Mouse (Mus musculus): ENCODE data around the gene Sgsm1.

Gene Sgsm1

DNA sequence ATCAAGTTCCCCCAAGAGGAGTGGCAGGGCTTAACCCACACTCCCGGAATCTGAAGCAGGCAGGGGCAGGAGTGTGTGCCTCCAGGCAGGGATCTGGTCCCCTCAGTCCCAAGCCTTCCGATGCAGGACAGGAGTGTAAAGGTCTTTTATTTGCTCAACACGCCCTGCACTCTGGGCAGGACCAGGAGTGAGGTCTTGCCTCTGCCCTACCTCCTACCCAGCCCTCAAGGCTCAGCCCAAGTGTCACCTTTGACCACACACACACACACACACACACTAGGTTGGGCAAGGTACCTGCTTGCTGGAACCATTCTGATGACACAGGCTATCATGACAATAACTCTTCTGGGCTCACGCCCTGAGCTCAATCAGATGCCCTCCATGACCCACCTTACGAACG lies 91.1 kb downstream of the Sgsm1 start:
- DNase-seq (ENCODE audit: extremely low read depth, low read depth, low spot score): no peak

DNA sequence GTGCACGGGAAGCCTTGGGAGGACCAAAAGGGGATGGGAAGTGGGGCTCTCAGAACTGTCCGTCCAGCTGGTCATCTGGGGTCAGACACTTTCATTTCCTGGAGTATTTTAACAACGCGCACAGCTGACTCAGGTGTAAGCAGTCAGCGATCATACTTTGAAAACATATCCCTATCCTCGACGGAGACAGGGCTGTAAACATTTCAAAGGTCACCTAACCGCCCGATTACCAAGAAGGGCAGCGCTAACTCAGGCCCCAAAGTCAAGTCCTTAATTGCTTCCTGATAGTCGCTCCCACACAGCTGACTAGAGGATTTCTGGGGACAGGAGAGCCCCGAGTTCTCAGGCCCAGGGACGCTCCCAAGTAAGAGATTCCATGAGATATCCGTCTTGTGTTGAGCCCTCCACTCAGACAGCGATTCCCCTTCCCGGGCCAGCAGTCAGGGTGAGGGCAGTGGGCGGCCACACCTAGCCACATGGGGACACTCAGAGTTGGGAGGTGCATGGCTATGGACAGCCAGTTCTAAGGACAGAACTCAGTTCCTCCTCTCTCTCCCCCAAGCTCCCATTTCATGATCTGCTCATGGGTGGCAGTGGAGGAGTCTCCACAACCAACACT lies 91.9 kb downstream of the Sgsm1 start:
- DNase-seq (ENCODE audit: extremely low read depth, low read depth, low spot score): no peak

DNA sequence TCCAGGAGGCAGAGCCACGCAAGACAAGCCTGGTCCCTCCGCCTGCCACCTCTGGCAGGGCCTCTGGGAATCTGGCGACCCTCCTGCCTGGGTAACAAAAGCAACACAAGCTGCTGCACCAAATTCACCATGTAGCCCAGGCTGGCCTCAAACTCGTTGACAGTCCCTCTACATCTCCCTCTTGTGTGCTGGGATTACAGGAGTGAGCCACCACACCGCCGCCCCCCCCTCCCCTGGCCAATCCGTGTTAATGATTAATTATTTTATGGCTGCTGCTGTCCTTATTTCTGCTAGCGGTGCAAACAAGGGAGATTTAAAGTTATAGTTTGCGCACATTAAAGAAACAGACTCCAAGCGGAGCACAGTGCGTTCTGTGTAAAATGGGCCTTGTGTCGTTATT lies 93.5 kb downstream of the Sgsm1 start:
- no peak for DNase-seq (ENCODE audit: extremely low read depth, low read depth, low spot score)

DNA sequence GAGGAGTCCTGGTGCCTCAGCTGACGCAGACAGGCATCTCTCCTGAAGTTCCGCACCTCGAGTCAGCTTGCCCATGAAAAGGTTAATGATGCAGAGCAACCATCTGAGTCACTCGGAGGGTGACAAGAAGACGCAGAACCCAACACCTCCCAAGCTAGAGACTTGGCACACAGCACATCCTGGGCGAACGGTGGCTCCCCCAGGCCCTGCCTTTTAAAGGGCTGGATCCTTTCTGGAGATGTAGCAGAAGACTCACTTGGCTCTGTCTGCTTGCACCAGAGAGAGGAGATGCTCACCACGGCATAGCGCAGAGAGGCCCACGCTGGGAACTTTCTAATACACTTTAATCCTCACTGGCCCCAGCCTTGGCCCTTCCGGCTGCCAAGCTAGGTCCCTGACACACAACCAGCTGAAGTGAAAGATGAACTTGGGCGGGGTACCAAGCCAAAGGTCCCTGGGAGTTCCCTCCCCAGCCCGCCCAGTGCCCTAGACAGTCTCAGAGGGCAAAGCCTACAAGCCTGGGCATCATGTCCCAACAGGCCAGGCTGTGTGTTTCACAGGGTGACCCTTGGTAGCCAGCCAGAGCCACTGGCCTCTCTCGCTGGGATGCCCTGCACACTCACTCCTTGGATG lies 94.1 kb downstream of the Sgsm1 start:
- no peak for DNase-seq (ENCODE audit: extremely low read depth, low read depth, low spot score)

DNA sequence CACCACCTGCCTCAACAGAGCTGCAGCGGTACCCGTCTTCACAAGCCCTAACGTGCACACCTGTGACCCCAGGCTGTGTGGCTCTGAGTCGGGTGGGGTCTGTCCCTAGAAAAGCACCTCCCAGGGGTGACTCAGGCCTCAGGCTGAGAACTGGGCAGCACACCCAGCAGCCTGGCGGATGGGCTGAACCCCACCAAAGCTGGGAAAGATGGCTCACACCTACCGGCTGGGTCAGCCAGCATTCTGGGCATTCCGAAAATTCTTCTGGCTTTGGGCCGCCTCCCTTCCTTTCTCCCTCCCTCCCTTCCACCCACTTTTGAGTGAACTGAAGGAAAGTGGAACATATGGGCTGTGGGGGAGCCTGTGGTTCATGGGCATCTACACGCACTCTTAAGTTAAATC lies 95.0 kb downstream of the Sgsm1 start:
- no peak for DNase-seq (ENCODE audit: extremely low read depth, low read depth, low spot score)

DNA sequence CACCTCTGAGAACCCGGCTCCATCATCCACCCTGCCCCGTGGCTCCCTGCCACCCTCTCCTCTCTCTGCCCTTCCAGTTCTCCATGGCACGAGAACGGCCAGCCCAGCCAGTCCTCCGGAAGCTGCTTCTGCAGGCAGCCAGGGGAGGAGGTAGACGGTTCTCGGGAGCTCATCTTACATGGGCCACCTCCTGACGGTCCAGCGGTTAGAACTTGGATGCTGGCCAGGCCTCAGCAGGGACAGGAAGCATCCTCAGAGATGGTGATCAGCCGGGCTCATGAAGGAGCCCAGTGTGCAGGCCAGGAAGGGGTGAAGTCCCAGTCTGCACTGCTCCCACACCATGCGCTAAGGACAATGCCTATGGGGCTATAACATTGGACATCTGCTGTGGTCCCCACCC lies 96.1 kb downstream of the Sgsm1 start:
- DNase-seq (ENCODE audit: extremely low read depth, low read depth, low spot score): no peak

DNA sequence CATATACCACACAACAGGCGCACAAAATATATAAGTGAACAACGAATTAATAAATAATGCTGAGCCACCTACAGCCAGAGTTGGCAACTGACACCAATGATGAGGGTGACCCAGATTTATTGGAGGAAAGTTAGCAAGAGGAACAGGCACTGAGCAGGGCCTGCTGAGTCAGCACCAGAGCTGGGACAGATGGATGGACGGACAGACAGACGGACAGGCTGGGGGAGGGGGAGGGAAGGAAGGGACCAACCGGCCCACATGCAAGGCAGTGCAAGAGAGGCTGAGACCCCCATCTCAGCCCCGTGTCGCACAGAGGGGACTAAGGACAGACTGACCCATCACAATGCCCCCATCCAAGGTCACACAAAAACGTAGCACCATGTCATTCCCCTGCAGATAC lies 96.5 kb downstream of the Sgsm1 start:
- no peak for DNase-seq (ENCODE audit: extremely low read depth, low read depth, low spot score)

DNA sequence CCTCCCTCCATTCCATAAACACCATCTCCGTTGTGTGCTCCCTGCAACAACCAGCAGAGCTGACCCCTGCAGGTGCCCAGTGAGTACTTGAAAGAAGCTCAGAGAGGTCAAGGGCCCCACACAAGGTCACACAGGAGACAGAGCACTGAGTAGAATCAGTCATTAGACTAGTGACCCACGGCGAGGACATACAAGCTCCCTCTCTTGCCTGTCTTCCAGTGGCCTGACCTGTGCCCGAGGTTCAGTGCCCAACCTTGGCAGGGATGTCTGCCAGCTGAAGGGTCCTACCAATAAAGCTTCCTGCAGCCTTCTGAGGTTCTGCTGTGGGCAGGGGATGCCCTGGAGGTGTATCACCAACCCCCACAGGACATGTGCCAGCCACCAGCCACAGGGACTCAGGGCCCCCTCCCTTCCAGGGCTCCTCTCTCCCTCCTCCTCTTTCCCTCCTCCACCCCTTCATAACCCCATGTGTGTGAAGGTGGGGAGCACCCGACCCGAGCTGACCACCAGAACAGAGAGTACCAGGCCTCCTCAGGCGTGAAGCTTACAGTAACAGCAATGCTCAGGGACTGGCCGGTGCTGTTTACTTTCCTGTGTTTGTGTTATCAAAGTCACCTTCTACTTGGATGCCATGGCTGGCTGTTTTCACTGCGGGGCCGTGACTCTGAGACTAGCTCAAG lies 98.3 kb downstream of the Sgsm1 start:
- DNase-seq (ENCODE audit: extremely low read depth, low read depth, low spot score): no peak

DNA sequence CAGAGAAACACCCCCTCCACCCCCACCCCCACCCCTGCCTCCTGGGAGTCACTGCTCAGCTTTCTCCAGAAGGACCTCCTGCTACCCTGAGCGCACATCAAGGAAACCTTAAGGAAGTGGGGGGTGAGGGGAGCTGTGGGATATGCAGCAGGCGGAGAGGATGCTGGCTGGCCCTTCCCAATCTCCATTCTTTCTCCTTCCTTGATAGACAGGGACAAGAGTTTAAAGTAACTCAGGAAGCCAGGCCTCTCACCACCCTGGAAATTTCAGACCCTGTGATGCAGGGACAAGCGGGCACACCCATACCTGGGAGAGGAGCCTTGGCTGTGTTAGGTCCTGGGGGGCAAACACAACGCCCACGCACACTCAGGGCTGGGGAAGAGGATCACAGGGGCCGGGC lies 100.3 kb downstream of the Sgsm1 start:
- DNase-seq (ENCODE audit: extremely low read depth, low read depth, low spot score): no peak

DNA sequence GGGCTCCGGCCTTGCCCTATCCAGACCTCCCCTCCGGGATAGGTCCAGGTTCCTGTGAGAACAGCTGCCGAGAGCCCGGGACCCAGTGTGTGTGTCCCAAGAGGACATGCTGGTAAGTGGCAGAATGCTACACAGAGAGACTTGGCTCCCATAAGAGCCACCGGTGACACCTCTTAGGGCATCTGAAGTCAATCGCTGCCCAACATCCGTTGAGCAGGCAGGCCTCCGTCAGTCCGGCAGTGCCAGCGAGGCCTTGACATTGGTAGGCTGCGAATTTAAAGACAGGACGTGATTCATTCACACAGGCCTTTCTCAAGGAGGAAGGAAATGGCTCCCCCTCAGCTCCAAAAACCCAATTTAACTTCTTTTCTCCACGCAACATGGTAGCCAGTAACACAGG lies 100.7 kb downstream of the Sgsm1 start:
- no peak for DNase-seq (ENCODE audit: extremely low read depth, low read depth, low spot score)

DNA sequence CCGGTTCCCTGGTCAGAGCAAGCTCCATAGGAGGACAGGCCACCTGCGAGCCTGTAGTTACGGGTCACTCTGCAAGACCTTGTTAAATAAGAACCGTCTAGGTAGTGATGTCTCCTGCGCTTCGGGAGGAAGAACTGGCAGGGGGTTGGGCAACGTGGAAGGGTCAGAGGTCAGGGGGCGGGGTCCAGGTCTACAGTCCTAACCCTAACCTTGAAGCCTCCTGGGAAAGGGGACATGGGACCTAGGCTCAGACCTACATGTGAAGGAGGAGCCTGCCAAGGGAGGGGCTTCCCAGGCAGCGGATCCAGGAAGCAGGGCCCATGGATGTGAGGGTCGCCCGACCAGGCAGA lies 101.2 kb downstream of the Sgsm1 start:
- no peak for DNase-seq (ENCODE audit: extremely low read depth, low read depth, low spot score)

DNA sequence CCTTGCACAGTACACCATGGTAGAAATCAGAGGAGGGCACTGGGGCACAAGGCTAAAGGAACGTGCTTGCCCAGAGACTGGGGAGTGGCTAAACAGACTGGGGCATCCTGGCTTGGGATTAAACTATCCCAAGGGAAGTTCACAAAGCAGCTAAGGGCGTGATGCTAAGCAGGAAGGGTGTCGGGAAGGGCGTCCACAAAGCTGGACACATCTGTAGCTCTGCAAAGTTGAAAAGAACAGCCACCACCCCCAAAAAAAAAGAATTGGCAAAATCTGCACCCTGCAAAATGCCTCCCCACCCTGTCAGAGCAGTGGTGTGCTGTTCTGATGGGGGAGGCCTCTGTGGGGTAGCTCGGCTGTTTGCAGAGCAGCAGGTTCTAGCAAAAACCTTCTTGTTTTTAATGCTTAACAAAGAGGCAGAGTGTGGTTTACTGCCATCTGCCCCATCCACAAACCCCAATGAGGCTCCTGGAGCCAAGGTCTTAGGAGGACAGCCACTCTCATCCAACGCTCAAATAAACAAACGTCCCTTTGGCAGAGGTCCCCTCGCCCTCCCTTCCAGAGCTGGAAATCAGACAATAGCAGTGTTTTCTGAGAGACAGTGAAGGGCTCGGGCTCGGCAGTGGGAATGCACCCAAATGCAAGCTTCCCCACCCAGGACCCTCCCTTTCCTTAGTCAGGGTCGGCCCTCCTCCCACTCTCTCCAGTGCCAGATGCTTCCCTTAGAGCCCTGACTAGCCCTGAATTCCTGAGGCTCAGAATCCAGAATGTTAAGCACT lies 101.8 kb downstream of the Sgsm1 start:
- DNase-seq (ENCODE audit: extremely low read depth, low read depth, low spot score): no peak

DNA sequence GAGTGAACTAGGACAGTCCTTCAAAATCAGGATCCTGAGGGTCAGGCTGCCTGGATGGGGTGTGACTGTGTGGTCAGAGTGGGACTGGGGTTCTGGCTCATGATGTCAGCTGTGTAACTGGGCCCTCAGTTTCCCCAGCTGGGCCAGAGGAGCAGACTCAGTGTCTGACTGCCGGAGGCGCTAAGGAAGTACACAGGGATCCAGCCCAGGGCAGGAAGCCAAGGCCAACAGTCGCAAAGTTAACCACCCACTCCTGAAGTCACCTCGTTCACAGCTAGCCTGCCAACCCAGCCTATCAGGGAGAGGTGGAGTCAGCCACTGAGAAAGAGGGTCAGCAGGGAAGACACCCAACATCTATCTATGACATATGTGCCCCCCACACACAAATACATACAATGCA lies 102.5 kb downstream of the Sgsm1 start:
- DNase-seq (ENCODE audit: extremely low read depth, low read depth, low spot score): no peak

DNA sequence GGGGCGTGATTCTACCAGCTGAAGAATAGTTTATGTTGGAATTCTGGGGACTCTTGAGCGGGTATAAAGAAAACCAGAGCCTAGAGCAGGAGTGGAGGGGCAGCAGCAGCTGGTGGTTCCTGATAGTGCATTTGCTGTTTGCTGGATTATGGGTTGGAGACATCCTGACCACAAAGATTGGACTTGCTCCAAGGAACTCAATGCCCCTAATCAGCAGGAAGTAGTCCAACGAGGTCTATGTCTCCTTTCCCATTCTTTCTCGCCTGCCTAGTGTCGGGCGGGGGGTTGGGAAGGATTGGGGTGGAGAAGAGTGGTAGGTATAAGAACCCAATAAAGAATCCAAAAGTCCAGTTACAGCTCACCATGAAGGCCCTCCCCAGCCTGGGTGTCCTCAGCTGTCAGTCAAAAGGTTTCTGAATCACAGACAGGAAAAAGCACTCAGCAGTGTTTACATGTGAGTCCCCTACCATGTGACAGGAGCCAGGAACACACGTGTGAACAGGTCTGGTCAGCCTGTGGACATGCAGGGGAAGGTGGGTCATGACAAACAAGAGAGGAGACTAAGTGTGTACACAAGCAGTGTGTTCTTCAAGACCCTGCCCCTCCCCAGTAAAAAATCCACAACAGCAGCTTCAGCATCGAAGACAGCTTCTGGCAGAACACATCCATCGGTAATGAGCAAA lies 103.8 kb downstream of the Sgsm1 start:
- DNase-seq (ENCODE audit: extremely low read depth, low read depth, low spot score): no peak

DNA sequence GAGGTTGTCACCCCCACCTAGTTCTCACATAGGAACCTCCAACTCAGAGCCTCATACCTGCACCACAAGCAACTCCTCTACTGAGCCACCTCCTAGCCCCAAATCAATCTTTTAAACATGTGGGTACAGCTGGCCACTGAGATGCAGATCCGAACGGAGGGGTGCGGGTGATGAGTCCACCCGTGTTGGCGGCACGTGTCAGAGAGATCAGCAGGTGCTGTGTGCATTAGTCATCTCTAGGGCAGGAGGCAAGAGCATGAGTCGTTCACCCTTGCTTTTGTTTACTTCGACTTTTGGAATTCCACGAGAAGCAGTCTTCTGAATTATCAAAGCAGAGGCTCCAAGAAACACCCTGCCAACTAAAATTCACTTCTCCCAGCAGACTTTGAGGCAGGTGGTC lies 106.4 kb downstream of the Sgsm1 start:
- no peak for DNase-seq (ENCODE audit: extremely low read depth, low read depth, low spot score)

DNA sequence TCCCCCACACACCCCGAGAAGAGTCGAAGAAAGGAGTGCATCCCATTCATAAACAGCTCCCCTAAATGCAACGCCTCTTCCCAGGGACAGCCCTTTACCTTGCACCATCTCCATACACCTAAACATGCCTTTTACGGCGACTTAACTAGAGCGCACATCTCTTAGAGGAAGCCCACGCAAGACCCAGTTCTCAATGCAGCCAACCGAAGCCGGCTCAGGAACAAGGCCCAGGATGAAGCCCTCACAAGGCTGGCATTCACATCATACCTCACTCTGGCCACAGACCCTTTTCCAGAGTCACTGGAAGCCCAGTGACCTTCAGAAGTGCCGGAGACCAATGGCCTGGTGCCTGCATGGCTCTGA lies 110.8 kb downstream of the Sgsm1 start:
- no peak for DNase-seq (ENCODE audit: extremely low read depth, low read depth, low spot score)

DNA sequence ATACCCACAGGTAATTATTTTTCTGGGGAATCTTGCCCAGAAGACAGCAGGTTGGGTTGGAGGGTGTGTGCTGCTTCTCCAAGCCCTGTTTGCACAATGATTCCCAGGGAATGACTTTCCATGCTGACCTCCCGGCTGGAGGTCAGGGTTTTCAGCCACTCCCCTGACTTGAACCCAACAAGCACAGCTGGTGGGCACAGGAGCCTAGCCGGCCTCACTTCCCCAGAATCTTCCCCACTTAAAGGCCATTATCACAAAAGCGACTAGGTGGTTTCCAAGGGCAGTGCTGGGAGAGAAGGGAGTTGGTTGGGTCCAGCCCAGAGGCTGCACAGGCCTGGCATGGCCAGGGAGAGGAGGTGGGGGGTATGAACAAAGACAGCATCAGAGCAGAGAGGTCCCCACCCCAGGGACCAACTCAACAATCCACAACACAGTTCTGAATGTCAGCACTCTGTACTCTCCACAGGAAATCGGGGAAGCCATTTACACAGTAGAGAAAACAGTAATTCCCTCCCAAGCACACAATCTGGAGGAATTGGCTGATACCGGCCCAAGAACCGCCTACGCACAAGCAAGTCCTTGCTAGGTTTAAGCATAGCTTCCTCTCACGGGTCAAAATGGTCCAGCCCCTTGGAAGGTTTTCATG lies 111.3 kb downstream of the Sgsm1 start:
- DNase-seq (ENCODE audit: extremely low read depth, low read depth, low spot score): no peak

DNA sequence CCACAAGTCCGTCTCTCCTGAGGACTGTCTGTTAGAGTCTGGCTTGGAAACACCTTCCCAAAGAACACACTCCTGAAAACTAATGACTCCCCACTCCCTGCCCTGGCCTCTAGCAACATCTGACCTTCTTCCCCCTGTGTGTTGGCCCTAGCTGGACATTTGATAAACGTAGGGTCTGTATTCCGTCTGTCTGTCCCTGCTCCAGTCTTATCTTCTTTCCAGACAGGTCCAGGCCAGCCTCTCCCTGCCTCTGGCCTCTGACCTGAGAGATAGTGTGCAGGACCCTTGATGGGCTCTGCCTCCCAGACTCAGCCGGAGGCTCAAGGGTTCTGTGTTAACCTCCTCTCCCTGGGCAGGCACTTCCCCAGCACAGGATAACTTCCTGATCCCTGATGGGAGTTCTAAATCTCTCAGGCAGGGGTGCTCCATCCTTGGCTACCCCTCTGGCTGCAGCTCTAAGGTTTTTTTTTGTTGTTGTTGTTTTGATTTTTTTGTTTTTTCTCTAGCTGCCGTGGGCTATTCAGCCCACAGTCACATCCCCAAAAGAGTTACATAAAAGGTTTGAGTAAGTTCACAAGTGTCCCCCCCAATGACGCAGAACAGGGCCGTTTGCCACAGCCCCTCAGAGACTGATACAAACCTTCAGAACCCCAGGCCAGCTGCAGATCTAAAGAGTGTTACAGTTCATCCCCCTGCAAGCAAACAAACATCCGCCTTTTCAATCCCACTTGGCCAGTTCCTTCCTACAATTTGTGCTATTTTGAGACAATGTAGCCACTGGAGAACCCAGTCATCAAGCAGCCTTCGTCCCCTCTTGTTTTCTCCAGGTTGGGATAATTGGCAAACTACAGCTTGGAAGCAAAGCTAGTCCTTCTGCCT lies 113.4 kb downstream of the Sgsm1 start:
- no peak for DNase-seq (ENCODE audit: extremely low read depth, low read depth, low spot score)

DNA sequence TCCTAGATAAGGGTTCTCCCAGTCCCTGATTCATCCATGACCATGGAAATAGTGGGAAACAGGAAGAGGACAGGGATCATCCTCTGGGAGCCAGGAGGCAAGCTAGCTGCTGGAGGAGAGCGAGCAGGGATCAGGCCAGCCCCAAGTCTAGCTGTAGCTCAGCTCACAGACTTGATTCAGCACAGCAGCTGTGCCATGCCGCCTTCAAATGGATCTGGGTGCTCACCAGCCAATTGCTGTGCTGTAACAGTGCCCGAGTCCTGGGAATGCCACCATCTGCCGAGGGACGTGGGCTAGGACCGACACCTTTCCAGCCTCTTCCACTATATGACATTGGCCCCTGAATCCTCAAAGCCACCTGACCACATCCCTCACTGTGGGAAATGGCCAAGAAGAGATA lies 114.7 kb downstream of the Sgsm1 start:
- DNase-seq (ENCODE audit: extremely low read depth, low read depth, low spot score): no peak

DNA sequence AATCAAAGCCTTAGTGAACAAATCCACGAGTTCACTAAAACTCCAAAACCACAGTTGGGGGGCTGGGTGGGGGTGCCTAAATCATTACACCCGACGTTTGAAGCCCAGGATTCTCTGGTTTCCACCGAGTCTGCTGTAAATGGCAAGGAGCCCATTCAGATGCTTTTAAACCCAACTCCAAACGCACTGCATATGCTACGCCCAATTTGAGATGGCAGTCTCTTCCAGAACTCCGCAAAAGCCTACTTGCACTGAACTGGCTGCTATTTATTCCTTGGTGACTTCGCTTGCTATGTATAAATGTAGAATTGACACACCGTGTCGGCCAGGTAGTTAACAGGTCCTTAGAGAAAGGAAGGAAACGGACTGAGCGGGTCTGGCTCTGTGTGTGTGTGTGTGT lies 115.1 kb downstream of the Sgsm1 start:
- DNase-seq (ENCODE audit: extremely low read depth, low read depth, low spot score): no peak
